Mouse (Mus musculus) hindbrain, postnatal 0 days (tissue): ENCODE results near the gene Rbm45. TPM values are rescaled to one million over a fixed set of nuclear protein-coding genes. Genes with fewer than 3 reads are reported as not detected.

ENCODE experiments used
- ATAC-seq: fragments of 200-750 bp; cut with Nextera tagmentation; 2 replicates; pipeline ENCODE4 v1.8.0; 2017; ENCODE audit warnings: mild to moderate bottlenecking, moderate TSS enrichment, moderate library complexity
- DNase-seq: peaks from one replicate; pipeline ENCODE4 v3.0.0-alpha.2; 2015; ENCODE audit warnings: low spot score
- H3K27ac ChIP-seq: fragments of 300-500 bp; sonication (generic); 2 replicates; pipeline ENCODE4 v1.5.1; 2014; ENCODE audit warnings: mild to moderate bottlenecking
- H3K27me3 ChIP-seq: fragments of 300-500 bp; sonication (generic); 2 replicates; pipeline ENCODE4 v1.6.1; 2014; ENCODE audit warnings: low read length, mixed read lengths; ENCODE audit not compliant: insufficient read depth
- H3K36me3 ChIP-seq: fragments of 300-500 bp; sonication (generic); 2 replicates; pipeline ENCODE4 v1.6.1; 2014; ENCODE audit warnings: low read length, mixed read lengths; ENCODE audit not compliant: insufficient read depth
- H3K4me1 ChIP-seq: fragments of 300-500 bp; sonication (generic); 2 replicates; pipeline ENCODE4 v1.6.1; 2014; ENCODE audit warnings: antibody characterized with exemption, low read length, mixed read lengths; ENCODE audit not compliant: insufficient read depth
- H3K4me2 ChIP-seq: fragments of 300-500 bp; sonication (generic); 2 replicates; pipeline ENCODE4 v1.6.1; 2014; ENCODE audit warnings: low read depth, mild to moderate bottlenecking, low read length, moderate library complexity, mixed read lengths
- H3K4me3 ChIP-seq: fragments of 300-500 bp; sonication (generic); 2 replicates; pipeline ENCODE4 v1.5.1; 2014; ENCODE audit warnings: low read length
- H3K9ac ChIP-seq: fragments of 300-500 bp; sonication (generic); replicated peaks from 2 replicates; pipeline ENCODE4 v1.6.1; 2014; ENCODE audit warnings: mild to moderate bottlenecking, low read length, moderate library complexity, mixed read lengths
- H3K9me3 ChIP-seq: fragments of 300-500 bp; sonication (generic); 2 replicates; pipeline ENCODE4 v1.6.1; 2016; ENCODE audit warnings: low read length, mixed read lengths
- CTCF ChIP-seq: IDR thresholded peaks from 2 replicates; pipeline ENCODE4 v1.5.1; 2016; ENCODE audit warnings: antibody characterized with exemption, control low read depth, low read depth
- WGBS: fragments of 180-500 bp; shearing (Covaris S2); extraction: QIAGEN DNeasy Blood & Tissue Kit; methylation state at CpG from one replicate; pipeline ENCODE4 v1.1.7; 2014; 5-methylcytosine and 5-hydroxymethylcytosine counted together
- polyA plus RNA-seq: library from polyadenylated mRNA; unstranded; fragments of >200 nt; fragmentation: Nextera tagmentation; extraction: Ambion mirVana; gene quantifications from 2 replicates; pipeline ENCODE4 v1.2.1, GENCODE M21; 2015
- total RNA-seq: library from RNA; depleted of rRNA; stranded (reverse); fragments of >200 nt; gene quantifications from 2 replicates; pipeline ENCODE4 v1.2.3, GENCODE M21; 2014

Gene Rbm45
- total and polyA plus RNA-seq, 2 experiments from 2014 or later: 15.1 to 27.1 TPM

GRCm38 (mm10) chr2:76362111-76362510 lies 7.7 kb upstream of the Rbm45 start:
- Histone ChIP-seq H3K4me2 (no peak overlapping the region), H3K36me3 (no peaks in the 10 kb centered on the region), H3K9ac (no peak overlapping the region), H3K27ac (no peak overlapping the region), H3K4me3 (no peak overlapping the region), H3K9me3 (no peaks in the 10 kb centered on the region), H3K4me1 (no peaks in the 10 kb centered on the region), H3K27me3 (no peaks in the 10 kb centered on the region)
- DNase-seq: peak; percentile 64
- no peak for ATAC-seq
- TF ChIP-seq CTCF: peak; percentile 75
- 55% methylated on average over 2 of the region's 2 CpGs for WGBS

GRCm38 (mm10) chr2:76365811-76366210 lies 4.0 kb upstream of the Rbm45 start:
- H3K36me3 ChIP-seq: no peaks in the 10 kb centered on the region
- peaks cover 4% of the 10 kb centered on the region; the same call in 1 of the 2 replicates for H3K4me1 ChIP-seq
- WGBS: 71% methylated on average over 4 of the region's 4 CpGs
- ATAC-seq: no peak
- H3K27ac ChIP-seq: no peak overlapping the region
- no peak for TF ChIP-seq CTCF
- H3K9me3 ChIP-seq: no peaks in the 10 kb centered on the region
- H3K9ac ChIP-seq: no peak overlapping the region
- H3K4me3 ChIP-seq: no peak overlapping the region
- H3K27me3 ChIP-seq: no peaks in the 10 kb centered on the region
- no peak for DNase-seq
- H3K4me2 ChIP-seq: no peak overlapping the region

- Histone ChIP-seq H3K9ac (no peak overlapping the region), H3K36me3 (no peaks in the 10 kb centered on the region), H3K4me1 (peaks cover 7% of the 10 kb centered on the region; the same call in 1 of the 2 replicates), H3K27me3 (no peaks in the 10 kb centered on the region), H3K27ac (no peak overlapping the region), H3K9me3 (no peaks in the 10 kb centered on the region), H3K4me2 (no peak overlapping the region), H3K4me3 (no peak overlapping the region)
- ATAC-seq (no peak), DNase-seq (peak; percentile 95)
- 17% methylated on average over 9 of the region's 9 CpGs for WGBS
- peak; percentile 87 for TF ChIP-seq CTCF
These were observed 2.4 kb upstream of the Rbm45 start for GRCm38 (mm10) chr2:76367188-76367922.

DNA sequence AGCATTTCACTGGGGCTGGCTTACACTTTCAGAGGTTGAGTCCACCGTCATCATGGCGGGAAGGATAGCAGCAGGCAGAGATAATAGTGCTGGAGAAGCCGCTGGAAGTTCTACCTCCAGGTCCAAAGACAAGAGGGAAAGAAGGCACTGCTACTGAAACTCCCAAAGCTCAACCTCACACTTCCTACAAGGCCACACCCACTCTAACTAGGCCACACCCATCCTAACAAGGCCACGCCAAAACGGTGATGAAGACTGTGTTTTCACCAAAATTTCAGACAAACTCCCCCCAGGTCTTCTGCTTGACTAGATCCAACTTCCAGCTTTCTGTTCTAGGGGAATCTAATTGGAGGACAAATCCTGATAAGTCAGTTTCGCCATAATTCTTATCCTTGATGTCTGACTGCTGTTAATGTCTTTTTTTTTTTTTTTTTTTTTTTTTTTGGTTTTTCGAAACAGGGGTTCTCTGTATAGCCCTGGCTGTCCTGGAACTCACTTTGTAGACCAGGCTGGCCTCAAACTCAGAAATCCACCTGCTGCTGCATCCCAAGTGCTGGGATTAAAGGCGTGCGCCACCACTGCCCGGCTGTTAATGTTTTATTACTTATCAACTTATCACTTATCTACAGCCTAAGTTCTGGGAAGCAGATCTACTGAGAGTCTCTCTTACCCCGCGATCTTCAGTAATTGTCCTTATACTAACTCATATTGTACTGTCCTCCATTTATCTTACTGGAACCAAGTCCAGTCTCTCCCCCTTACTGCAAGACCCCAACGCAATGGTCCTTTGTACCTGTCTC lies 723 bp upstream of the Rbm45 start:
- no peak for ATAC-seq
- no peak for TF ChIP-seq CTCF

GRCm38 (mm10) chr2:76370656-76370922 lies 805 bp downstream of the Rbm45 start:
- Histone ChIP-seq H3K36me3 (peaks cover 12% of the 10 kb centered on the region), H3K9me3 (no peaks in the 10 kb centered on the region), H3K4me3 (peak overlapping the region; percentile 78), H3K4me1 (peaks cover 7% of the 10 kb centered on the region; the same call in 1 of the 2 replicates), H3K4me2 (peak overlapping the region; percentile 88), H3K27ac (0 out of 2 replicates have a peak overlapping the region, but pooled peaks have one; percentile 71), H3K9ac (peak overlapping the region; percentile 75), H3K27me3 (no peaks in the 10 kb centered on the region)
- no peak for ATAC-seq
- no peak for DNase-seq
- no peak for TF ChIP-seq CTCF
- whole genome bisulfite sequencing: 7% methylated on average over 7 of the region's 7 CpGs

More for the DNA sequence above, 723 bp upstream of the Rbm45 start:
- Histone ChIP-seq H3K9me3 (no peaks in the 10 kb centered on the region), H3K27me3 (no peaks in the 10 kb centered on the region), H3K4me3 (no peak overlapping the region), H3K36me3 (peaks cover 5% of the 10 kb centered on the region), H3K4me2 (no peak overlapping the region), H3K9ac (no peak overlapping the region), H3K4me1 (peaks cover 7% of the 10 kb centered on the region; the same call in 1 of the 2 replicates), H3K27ac (no peak overlapping the region)
- 75% methylated on average over 12 of the region's 13 CpGs for WGBS
- DNase-seq: no peak

GRCm38 (mm10) chr2:76372244-76372643 lies 2.5 kb downstream of the Rbm45 start:
- H3K4me1 ChIP-seq: peaks cover 7% of the 10 kb centered on the region; the same call in 1 of the 2 replicates
- no peak for DNase-seq
- H3K27ac ChIP-seq: no peak overlapping the region
- H3K4me2 ChIP-seq: no peak overlapping the region
- H3K9me3 ChIP-seq: no peaks in the 10 kb centered on the region
- peaks cover 21% of the 10 kb centered on the region for H3K36me3 ChIP-seq
- no peak for ATAC-seq
- no peak for TF ChIP-seq CTCF
- no peaks in the 10 kb centered on the region for H3K27me3 ChIP-seq
- H3K4me3 ChIP-seq: no peak overlapping the region
- H3K9ac ChIP-seq: no peak overlapping the region
- 88% methylated on average over 4 of the region's 4 CpGs for WGBS
